Mouse (Mus musculus) heart, postnatal 25 days (tissue): ENCODE results near the gene 2410137M14Rik. TPM values are rescaled to one million over a fixed set of nuclear protein-coding genes. Genes with fewer than 3 reads are reported as not detected.
"Not testable (repeated sequence)": the region's sequence is repeated elsewhere in the genome, so short reads cannot be mapped to it uniquely, and the experiment has no call there.

Source experiments
- DNase-seq: peaks from one replicate; pipeline ENCODE4 v3.0.0; 2022; ENCODE audit warnings: low spot score
- intact Hi-C: fragments of 180-260 bp; cut with DNase I; formaldehyde crosslinking; loops from one replicate; pipeline ENCODE4 v1.15.1; 2025
- total RNA-seq, 2 experiments: library from RNA; stranded (reverse); gene quantifications; 2 replicates each; pipeline ENCODE4 v1.2.3; 2021

The 2410137M14Rik gene
- under 1 TPM; 0.49 to 0.61 TPM for total RNA-seq

- intact Hi-C loops: no loop called here
- DNase-seq: no peak
Measured at GRCm38 (mm10) chr17:36981221-36981813, at the start of gene 2410137M14Rik. TSS of gene 2410137M14Rik (minus strand) at chr17:36981237.

GRCm38 (mm10) chr17:37029162-37029561 lies 48.1 kb upstream of the 2410137M14Rik start:
- DNase-seq: no peak
- intact Hi-C loops: no loop called here

- intact Hi-C loops: no loop called here
- peak; percentile 72 for DNase-seq
Measured at GRCm38 (mm10) chr17:37028683-37029120, 47.7 kb upstream of the 2410137M14Rik start.

- intact Hi-C loops: no loop called here
- DNase-seq: no peak
Measured at GRCm38 (mm10) chr17:37028212-37028611, 47.2 kb upstream of the 2410137M14Rik start.

GRCm38 (mm10) chr17:37027486-37027885 lies 46.4 kb upstream of the 2410137M14Rik start:
- intact Hi-C loops: no loop called here
- DNase-seq: no peak

- DNase-seq: no peak
- intact Hi-C loops: no loop called here
Measured at GRCm38 (mm10) chr17:37026425-37026824, 45.4 kb upstream of the 2410137M14Rik start.

GRCm38 (mm10) chr17:37022628-37023576 lies 41.9 kb upstream of the 2410137M14Rik start, which contains the start of gene Mog:
TSS of gene Mog (minus strand) at chr17:37023398.
- no peak for DNase-seq
- intact Hi-C loops: no loop called here

GRCm38 (mm10) chr17:37019242-37019641 lies 38.2 kb upstream of the 2410137M14Rik start:
- DNase-seq, intact Hi-C loops: not testable (repeated sequence)

- intact Hi-C loops: no loop called here
Measured at GRCm38 (mm10) chr17:37018328-37018727, 37.3 kb upstream of the 2410137M14Rik start.

GRCm38 (mm10) chr17:37016333-37016732 lies 35.3 kb upstream of the 2410137M14Rik start:
- no peak for DNase-seq
- intact Hi-C loops: no loop called here

More at GRCm38 (mm10) chr17:37018328-37018727, 37.3 kb upstream of the 2410137M14Rik start:
- no peak for DNase-seq

GRCm38 (mm10) chr17:37012141-37012540 lies 31.1 kb upstream of the 2410137M14Rik start:
- intact Hi-C loops: no loop called here
- no peak for DNase-seq

GRCm38 (mm10) chr17:37011719-37012118 lies 30.7 kb upstream of the 2410137M14Rik start:
- intact Hi-C loops: no loop called here
- no peak for DNase-seq

GRCm38 (mm10) chr17:37009460-37010042 lies 28.5 kb upstream of the 2410137M14Rik start:
- intact Hi-C loops: no loop called here
- DNase-seq: no peak

GRCm38 (mm10) chr17:37008161-37008560 lies 27.1 kb upstream of the 2410137M14Rik start:
- DNase-seq: no peak
- intact Hi-C loops: no loop called here

- intact Hi-C loops: loop anchor here (5.0 kb wide), 1 partner anchor 44 kb away; the partner anchor contains the start of gene Gabbr1
Measured at GRCm38 (mm10) chr17:37003366-37003765, 22.3 kb upstream of the 2410137M14Rik start.

GRCm38 (mm10) chr17:37002364-37003330 lies 21.6 kb upstream of the 2410137M14Rik start:
- peak; percentile 23 for DNase-seq
- intact Hi-C loops: loop anchor here (5.0 kb wide), 1 partner anchor 45 kb away; the partner anchor contains the start of gene Gabbr1

More at GRCm38 (mm10) chr17:37003366-37003765, 22.3 kb upstream of the 2410137M14Rik start:
- DNase-seq: no peak

GRCm38 (mm10) chr17:37000863-37001262 lies 19.8 kb upstream of the 2410137M14Rik start, which contains the start of gene Zfp57:
TSS of gene Zfp57 (plus strand) at chr17:37001163.
- intact Hi-C loops: loop anchor here (5.0 kb wide), 1 partner anchor 46 kb away; the partner anchor contains the start of gene Gabbr1
- no peak for DNase-seq

GRCm38 (mm10) chr17:36998477-36998876 lies 17.4 kb upstream of the 2410137M14Rik start:
- no peak for DNase-seq
- intact Hi-C loops: no loop called here
